Mouse (Mus musculus) megakaryocyte, adult 5-6 weeks (primary cell): ENCODE data around the gene Sart1. TPM values are rescaled to one million over a fixed set of nuclear protein-coding genes. Genes with fewer than 3 reads are reported as not detected.

Experiments used
- ATAC-seq: 2 replicates; pipeline ENCODE4 v1.8.0; 2016; ENCODE audit warnings: mild to moderate bottlenecking, inconsistent platforms; ENCODE audit not compliant: poor library complexity, severe bottlenecking
- total RNA-seq, 2 experiments: library from RNA; stranded (forward) in 1 of 2; stranded (reverse) in 1 of 2; fragments of 153-499, 151-499 nt in 1 of 2; fragments of 221-1000, 200-1000 nt in 1 of 2; gene quantifications; 2 replicates each; pipeline versions ENCODE4 v1.2.3 to v1.2.4; 2015 to 2017

Gene Sart1
- 47.2 and 57.3 TPM in 2 replicates for total RNA-seq (2015)
- total RNA-seq (2017), result 62.2 and 64.6 TPM in 2 replicates

- ATAC-seq, result peak; percentile 96
Measured at GRCm38 (mm10) chr19:5388588-5389242, at the start of gene Sart1. Gene Sart1 (minus strand): TSS chr19:5388703.

- no peak for ATAC-seq
Measured at GRCm38 (mm10) chr19:5433951-5434350, 45.4 kb upstream of the Sart1 start.

GRCm38 (mm10) chr19:5432992-5433852, 44.7 kb upstream of the Sart1 start:
- ATAC-seq, result peak; percentile 89

GRCm38 (mm10) chr19:5431911-5432464, 43.5 kb upstream of the Sart1 start:
- ATAC-seq, result no peak

- ATAC-seq, result no peak
Measured at GRCm38 (mm10) chr19:5430408-5430807, 41.9 kb upstream of the Sart1 start.

GRCm38 (mm10) chr19:5429806-5430205, 41.3 kb upstream of the Sart1 start:
- no peak for ATAC-seq

GRCm38 (mm10) chr19:5429219-5429618, 40.7 kb upstream of the Sart1 start:
- ATAC-seq, result no peak

- no peak for ATAC-seq
Measured at GRCm38 (mm10) chr19:5428083-5428482, 39.6 kb upstream of the Sart1 start.

- no peak for ATAC-seq
Measured at GRCm38 (mm10) chr19:5426640-5427290, 38.3 kb upstream of the Sart1 start.

GRCm38 (mm10) chr19:5425906-5426565, 37.5 kb upstream of the Sart1 start:
- no peak for ATAC-seq

- ATAC-seq, result peak; percentile 95
Measured at GRCm38 (mm10) chr19:5424782-5425741, 36.6 kb upstream of the Sart1 start, which contains the start of the genes Drap1 and AI837181. Gene Drap1 (minus strand): TSS chr19:5424979. Gene AI837181 (plus strand): TSS chr19:5425144.

- peak; percentile 30 for ATAC-seq
Measured at GRCm38 (mm10) chr19:5424092-5424781, 35.7 kb upstream of the Sart1 start.

GRCm38 (mm10) chr19:5423561-5423960, 35.1 kb upstream of the Sart1 start:
- ATAC-seq, result no peak

- no peak for ATAC-seq
Measured at GRCm38 (mm10) chr19:5422895-5423443, 34.5 kb upstream of the Sart1 start.

GRCm38 (mm10) chr19:5422267-5422666, 33.8 kb upstream of the Sart1 start:
- no peak for ATAC-seq

GRCm38 (mm10) chr19:5421784-5422183, 33.3 kb upstream of the Sart1 start:
- no peak for ATAC-seq

- ATAC-seq, result no peak
Measured at GRCm38 (mm10) chr19:5420579-5420978, 32.1 kb upstream of the Sart1 start.

- no peak for ATAC-seq
Measured at GRCm38 (mm10) chr19:5419630-5420029, 31.1 kb upstream of the Sart1 start.
